Mouse (Mus musculus): ENCODE data around the gene Lag3. TPM values are rescaled to one million over a fixed set of nuclear protein-coding genes. Genes with fewer than 3 reads are reported as not detected.

The Lag3 gene
- polyA plus RNA-seq, 1 experiment from 2014 or later: 1.1 TPM

- Histone ChIP-seq H3K9ac (ENCODE audit: low read length) (no peak overlapping the region; the same call in 1 of the 2 replicates), H3K4me2 (ENCODE audit: low read depth, low read length) (no peak overlapping the region; the same call in 1 of the 2 replicates), H3K27ac (ENCODE audit: low read length) (no peak overlapping the region), H3K27me3 (ENCODE audit: control insufficient read depth, insufficient read depth, low read length) (peaks cover 22% of the 10 kb centered on the region), H3K9me3 (replicated peaks; ENCODE audit: control insufficient read depth, low read length) (no peaks in the 10 kb centered on the region), H3K36me3 (ENCODE audit: control insufficient read depth, insufficient read depth) (no peaks in the 10 kb centered on the region), H3K4me3 (ENCODE audit: low read length) (no peak overlapping the region; the same call in 1 of the 2 replicates), H3K4me1 (ENCODE audit: control insufficient read depth, insufficient read depth, low read length) (peaks cover 32% of the 10 kb centered on the region)
- no peak for ATAC-seq (replicated peaks; ENCODE audit: extremely low read depth, insufficient read depth, low FRiP score)
- WGBS: 70% methylated on average over 28 of the region's 28 CpGs
These were observed 52.8 kb downstream of the Lag3 start for GRCm38 (mm10) chr6:124858561-124859318.

- peak overlapping the region; percentile 65 for H3K4me3 ChIP-seq (ENCODE audit: low read length)
- H3K9ac ChIP-seq (ENCODE audit: low read length): peak overlapping the region; percentile 91
- H3K27ac ChIP-seq (ENCODE audit: low read length): peak overlapping the region; percentile 32; the same call in 1 of the 2 replicates
- H3K9me3 ChIP-seq (replicated peaks; ENCODE audit: control insufficient read depth, low read length): no peaks in the 10 kb centered on the region
- H3K27me3 ChIP-seq (ENCODE audit: control insufficient read depth, insufficient read depth, low read length): peaks cover 22% of the 10 kb centered on the region
- ATAC-seq (replicated peaks; ENCODE audit: extremely low read depth, insufficient read depth, low FRiP score): no peak
- H3K4me2 ChIP-seq (ENCODE audit: low read depth, low read length): peak overlapping the region; percentile 91
- H3K36me3 ChIP-seq (ENCODE audit: control insufficient read depth, insufficient read depth): no peaks in the 10 kb centered on the region
- H3K4me1 ChIP-seq (ENCODE audit: control insufficient read depth, insufficient read depth, low read length): peaks cover 28% of the 10 kb centered on the region
- 30% methylated on average over 26 of the region's 26 CpGs for WGBS
These were observed 53.5 kb downstream of the Lag3 start for GRCm38 (mm10) chr6:124857840-124858530.

GRCm38 (mm10) chr6:124856916-124857839 lies 54.3 kb downstream of the Lag3 start, which contains the start of gene P3h3:
P3h3 (minus strand) TSS chr6:124857752.
- Histone ChIP-seq H3K9ac (ENCODE audit: low read length) (peak within 1 kb of the TSS; percentile 91), H3K27ac (ENCODE audit: low read length) (peak within 1 kb of the TSS; percentile 90), H3K4me3 (ENCODE audit: low read length) (peak within 1 kb of the TSS; percentile 65), H3K4me2 (ENCODE audit: low read depth, low read length) (peak within 1 kb of the TSS; percentile 91), H3K36me3 (ENCODE audit: control insufficient read depth, insufficient read depth) (no peaks in the 10 kb centered on the region), H3K9me3 (replicated peaks; ENCODE audit: control insufficient read depth, low read length) (no peaks in the 10 kb centered on the region), H3K27me3 (ENCODE audit: control insufficient read depth, insufficient read depth, low read length) (peaks cover 22% of the 10 kb centered on the region), H3K4me1 (ENCODE audit: control insufficient read depth, insufficient read depth, low read length) (peaks cover 20% of the 10 kb centered on the region)
- ATAC-seq (replicated peaks; ENCODE audit: extremely low read depth, insufficient read depth, low FRiP score): peak; percentile 77
- WGBS: under 1% methylated on average over 86 of the region's 86 CpGs

DNA sequence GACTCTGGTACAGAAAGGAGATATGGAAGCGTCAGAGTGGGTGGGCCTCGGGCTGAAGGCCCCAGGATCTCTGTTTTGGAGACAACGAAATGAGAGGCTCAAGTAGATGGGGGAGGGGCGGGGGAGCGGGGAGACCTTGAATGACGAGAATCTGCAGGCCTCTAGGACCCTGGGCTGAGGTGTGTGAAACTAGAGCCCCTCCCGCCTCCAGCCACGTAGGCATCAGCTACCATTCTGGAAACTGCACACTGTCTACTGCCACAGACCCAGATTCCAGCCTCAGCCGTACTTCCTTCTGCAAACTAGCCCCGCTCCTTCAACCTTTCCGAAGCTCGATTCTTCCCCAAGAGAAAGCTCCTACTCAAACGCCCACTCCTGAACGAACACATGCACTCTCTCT lies 55.2 kb downstream of the Lag3 start:
- peak overlapping the region; percentile 91 for H3K9ac ChIP-seq (ENCODE audit: low read length)
- peak overlapping the region; percentile 65 for H3K4me3 ChIP-seq (ENCODE audit: low read length)
- peaks cover 19% of the 10 kb centered on the region for H3K4me1 ChIP-seq (ENCODE audit: control insufficient read depth, insufficient read depth, low read length)
- no peaks in the 10 kb centered on the region for H3K36me3 ChIP-seq (ENCODE audit: control insufficient read depth, insufficient read depth)
- H3K9me3 ChIP-seq (replicated peaks; ENCODE audit: control insufficient read depth, low read length): no peaks in the 10 kb centered on the region
- ATAC-seq (replicated peaks; ENCODE audit: extremely low read depth, insufficient read depth, low FRiP score): no peak
- H3K4me2 ChIP-seq (ENCODE audit: low read depth, low read length): peak overlapping the region; percentile 91
- H3K27me3 ChIP-seq (ENCODE audit: control insufficient read depth, insufficient read depth, low read length): peaks cover 22% of the 10 kb centered on the region
- peak overlapping the region; percentile 66; the same call in 1 of the 2 replicates for H3K27ac ChIP-seq (ENCODE audit: low read length)
- 12% methylated on average over 12 of the region's 14 CpGs for WGBS

- Histone ChIP-seq H3K9ac (ENCODE audit: low read length) (0 out of 2 replicates have a peak overlapping the region, but pooled peaks have one; percentile 9), H3K27ac (ENCODE audit: low read length) (no peak overlapping the region), H3K36me3 (ENCODE audit: control insufficient read depth, insufficient read depth) (no peaks in the 10 kb centered on the region), H3K4me1 (ENCODE audit: control insufficient read depth, insufficient read depth, low read length) (peaks cover 19% of the 10 kb centered on the region), H3K9me3 (replicated peaks; ENCODE audit: control insufficient read depth, low read length) (no peaks in the 10 kb centered on the region), H3K4me3 (ENCODE audit: low read length) (no peak overlapping the region), H3K4me2 (ENCODE audit: low read depth, low read length) (no peak overlapping the region), H3K27me3 (ENCODE audit: control insufficient read depth, insufficient read depth, low read length) (peaks cover 17% of the 10 kb centered on the region)
- 57% methylated on average over 12 of the region's 12 CpGs for WGBS
- ATAC-seq (replicated peaks; ENCODE audit: extremely low read depth, insufficient read depth, low FRiP score): no peak
These were observed 56.9 kb downstream of the Lag3 start for GRCm38 (mm10) chr6:124854647-124855046.

Other genes starting within 250 kb of the Lag3 start
- gene Lpcat3, start 248.7 kb downstream of the Lag3 start, polyA plus RNA-seq (2015; fragmentation: Nextera tagmentation; extraction: Ambion mirVana): 50.1 and 54.2 TPM in 2 replicates
- 125 and 133 TPM in 2 replicates for gene Emg1, start 199.5 kb downstream of the Lag3 start, polyA plus RNA-seq (2015; fragmentation: Nextera tagmentation; extraction: Ambion mirVana)
- gene Phb2, start 199.4 kb downstream of the Lag3 start, polyA plus RNA-seq (2015; fragmentation: Nextera tagmentation; extraction: Ambion mirVana): 347 and 355 TPM in 2 replicates
- 14.6 and 31.3 TPM in 2 replicates for gene Ptpn6, start 173.0 kb downstream of the Lag3 start, polyA plus RNA-seq (2015; fragmentation: Nextera tagmentation; extraction: Ambion mirVana)
- 429 and 447 TPM in 2 replicates for gene Grcc10, start 170.3 kb downstream of the Lag3 start, polyA plus RNA-seq (2015; fragmentation: Nextera tagmentation; extraction: Ambion mirVana)
- not detected in 2 replicates for gene Gm45234, start 155.7 kb downstream of the Lag3 start, polyA plus RNA-seq (2015; fragmentation: Nextera tagmentation; extraction: Ambion mirVana)
- gene Atn1, start 155.2 kb downstream of the Lag3 start, polyA plus RNA-seq (2015; fragmentation: Nextera tagmentation; extraction: Ambion mirVana): 9.4 and 10.4 TPM in 2 replicates
- 3.7 and 4.3 TPM in 2 replicates for gene Eno2, start 142.0 kb downstream of the Lag3 start, polyA plus RNA-seq (2015; fragmentation: Nextera tagmentation; extraction: Ambion mirVana)
- gene Lrrc23, start 132.0 kb downstream of the Lag3 start, polyA plus RNA-seq (2015; fragmentation: Nextera tagmentation; extraction: Ambion mirVana): 2.5 and 5.7 TPM in 2 replicates
- gene Spsb2, start 103.0 kb downstream of the Lag3 start, polyA plus RNA-seq (2015; fragmentation: Nextera tagmentation; extraction: Ambion mirVana): 7.4 and 9.2 TPM in 2 replicates
- 1,525 and 1,576 TPM in 2 replicates for gene Tpi1, start 97.4 kb downstream of the Lag3 start, polyA plus RNA-seq (2015; fragmentation: Nextera tagmentation; extraction: Ambion mirVana)
- gene Usp5, start 82.2 kb downstream of the Lag3 start, polyA plus RNA-seq (2015; fragmentation: Nextera tagmentation; extraction: Ambion mirVana): 104 and 112 TPM in 2 replicates
- gene Cdca3, start 82.2 kb downstream of the Lag3 start, polyA plus RNA-seq (2015; fragmentation: Nextera tagmentation; extraction: Ambion mirVana): 126 and 136 TPM in 2 replicates
- 3.8 and 4.2 TPM in 2 replicates for gene Gnb3, start 71.4 kb downstream of the Lag3 start, polyA plus RNA-seq (2015; fragmentation: Nextera tagmentation; extraction: Ambion mirVana)
- gene P3h3, start 54.0 kb downstream of the Lag3 start, polyA plus RNA-seq (2015; fragmentation: Nextera tagmentation; extraction: Ambion mirVana): 12.3 and 15.2 TPM in 2 replicates
- gene Gpr162, start 47.7 kb downstream of the Lag3 start, polyA plus RNA-seq (2015; fragmentation: Nextera tagmentation; extraction: Ambion mirVana): 2.4 and 2.7 TPM in 2 replicates
- 0.25 and 2.1 TPM in 2 replicates for gene Cd4, start 23.5 kb downstream of the Lag3 start, polyA plus RNA-seq (2015; fragmentation: Nextera tagmentation; extraction: Ambion mirVana)
- 203 and 265 TPM in 2 replicates for gene Ptms, start 8.4 kb upstream of the Lag3 start, polyA plus RNA-seq (2015; fragmentation: Nextera tagmentation; extraction: Ambion mirVana)
- gene Mlf2, start 19.7 kb upstream of the Lag3 start, polyA plus RNA-seq (2015; fragmentation: Nextera tagmentation; extraction: Ambion mirVana): 387 and 398 TPM in 2 replicates
- gene Cops7a, start 53.8 kb upstream of the Lag3 start, polyA plus RNA-seq (2015; fragmentation: Nextera tagmentation; extraction: Ambion mirVana): 141 and 145 TPM in 2 replicates
- gene Pianp, start 85.0 kb upstream of the Lag3 start, polyA plus RNA-seq (2015; fragmentation: Nextera tagmentation; extraction: Ambion mirVana): 0.54 and 0.70 TPM in 2 replicates
- 8.7 and 9.6 TPM in 2 replicates for gene Zfp384, start 97.4 kb upstream of the Lag3 start, polyA plus RNA-seq (2015; fragmentation: Nextera tagmentation; extraction: Ambion mirVana)
- gene Ing4, start 128.1 kb upstream of the Lag3 start, polyA plus RNA-seq (2015; fragmentation: Nextera tagmentation; extraction: Ambion mirVana): 77.5 and 89.0 TPM in 2 replicates
- gene Acrbp, start 138.0 kb upstream of the Lag3 start, polyA plus RNA-seq (2015; fragmentation: Nextera tagmentation; extraction: Ambion mirVana): 8.0 TPM in 2 replicates
- gene Lpar5, start 156.2 kb upstream of the Lag3 start, polyA plus RNA-seq (2015; fragmentation: Nextera tagmentation; extraction: Ambion mirVana): 0.55 and 1.6 TPM in 2 replicates
- 50.6 and 63.0 TPM in 2 replicates for gene Chd4, start 184.3 kb upstream of the Lag3 start, polyA plus RNA-seq (2015; fragmentation: Nextera tagmentation; extraction: Ambion mirVana)
- gene Nop2, start 220.2 kb upstream of the Lag3 start, polyA plus RNA-seq (2015; fragmentation: Nextera tagmentation; extraction: Ambion mirVana): 45.0 and 45.8 TPM in 2 replicates
- 11.7 and 13.2 TPM in 2 replicates for gene Iffo1, start 233.5 kb upstream of the Lag3 start, polyA plus RNA-seq (2015; fragmentation: Nextera tagmentation; extraction: Ambion mirVana)